Mouse (Mus musculus) ovary, postnatal 10 days (tissue): Measurements from ENCODE around the gene Tmbim1.
"Not testable (repeated sequence)": the region's sequence is repeated elsewhere in the genome, so short reads cannot be mapped to it uniquely, and the experiment has no call there.

Experiments
- DNase-seq: peaks from one replicate; pipeline ENCODE4 v3.0.0; 2022; ENCODE audit warnings: low spot score

The Tmbim1 gene

GRCm38 (mm10) chr1:74294733-74295455 lies 10.5 kb downstream of the Tmbim1 start:
- DNase-seq, result no peak

GRCm38 (mm10) chr1:74294090-74294643 lies 11.3 kb downstream of the Tmbim1 start:
- no peak for DNase-seq

GRCm38 (mm10) chr1:74293306-74293960 lies 12.0 kb downstream of the Tmbim1 start:
- DNase-seq, result no peak

- DNase-seq, result no peak
These were observed 12.9 kb downstream of the Tmbim1 start for GRCm38 (mm10) chr1:74292331-74293020.

- DNase-seq, result no peak
These were observed 15.3 kb downstream of the Tmbim1 start for GRCm38 (mm10) chr1:74290141-74290540.

- DNase-seq, result no peak
These were observed 15.7 kb downstream of the Tmbim1 start for GRCm38 (mm10) chr1:74289740-74290139.

- no peak for DNase-seq
These were observed 16.2 kb downstream of the Tmbim1 start for GRCm38 (mm10) chr1:74289248-74289647.

GRCm38 (mm10) chr1:74288327-74288726 lies 17.1 kb downstream of the Tmbim1 start:
- no peak for DNase-seq

- DNase-seq, result not testable (repeated sequence)
These were observed 18.4 kb downstream of the Tmbim1 start for GRCm38 (mm10) chr1:74286869-74287607.

- no peak for DNase-seq
These were observed 20.0 kb downstream of the Tmbim1 start for GRCm38 (mm10) chr1:74285212-74286010.

- DNase-seq, result peak; percentile 90
These were observed 20.8 kb downstream of the Tmbim1 start, which contains the start of the genes Aamp and Pnkd for GRCm38 (mm10) chr1:74284543-74285160. Gene Aamp (minus strand): TSS chr1:74284738. Gene Pnkd (plus strand): TSS chr1:74284930.

- DNase-seq, result no peak
These were observed 21.5 kb downstream of the Tmbim1 start for GRCm38 (mm10) chr1:74283686-74284463.

- no peak for DNase-seq
These were observed 22.4 kb downstream of the Tmbim1 start for GRCm38 (mm10) chr1:74282896-74283625.

GRCm38 (mm10) chr1:74281886-74282285 lies 23.5 kb downstream of the Tmbim1 start:
- DNase-seq, result no peak

GRCm38 (mm10) chr1:74281372-74281771 lies 24.1 kb downstream of the Tmbim1 start:
- no peak for DNase-seq

GRCm38 (mm10) chr1:74280591-74281325 lies 24.7 kb downstream of the Tmbim1 start:
- no peak for DNase-seq

- no peak for DNase-seq
These were observed 26.4 kb downstream of the Tmbim1 start for GRCm38 (mm10) chr1:74278988-74279387.

- no peak for DNase-seq
These were observed 26.9 kb downstream of the Tmbim1 start, which contains the start of gene Gpbar1 for GRCm38 (mm10) chr1:74278538-74278937. Gene Gpbar1 (plus strand): TSS chr1:74278550.
